Mouse (Mus musculus) lung, adult 2 months (tissue): ENCODE measurements around the gene Procr. TPM values are rescaled to one million over a fixed set of nuclear protein-coding genes. Genes with fewer than 3 reads are reported as not detected.
A peak's percentile ranks its signal among the peaks of the same experiment; 100 is the strongest.

Experiments used
- DNase-seq: peaks from one replicate; pipeline ENCODE4 v3.0.0; 2022
- H3K4me1 ChIP-seq: fragments of 200-500 bp; 2 replicates; pipeline ENCODE4 v1.6.1; 2011; ENCODE audit warnings: low read length; ENCODE audit not compliant: control insufficient read depth, insufficient read depth
- H3K4me3 ChIP-seq: fragments of 200-500 bp; replicated peaks from 2 replicates; pipeline ENCODE3; 2011; ENCODE audit warnings: low read depth, mild to moderate bottlenecking, control low read depth, low read length; ENCODE audit errors: extremely low read depth
- CTCF ChIP-seq: fragments of 200-500 bp; IDR thresholded peaks from 2 replicates; pipeline ENCODE4 v1.5.1; 2011; ENCODE audit warnings: mild to moderate bottlenecking, low read length, control low read depth; ENCODE audit not compliant: insufficient read depth
- POLR2A ChIP-seq: fragments of 200-500 bp; IDR thresholded peaks from 2 replicates; pipeline ENCODE4 v1.6.1; 2011; ENCODE audit warnings: low read depth, mild to moderate bottlenecking, control low read depth, low read length, borderline replicate concordance; ENCODE audit errors: extremely low read depth
- WGBS: fragments of 180-500 bp; shearing (Covaris S2); methylation state at CpG from one replicate; pipeline ENCODE4 v1.1.7; 2018; 5-methylcytosine and 5-hydroxymethylcytosine counted together
- polyA plus RNA-seq: library from polyadenylated mRNA; depleted of rRNA; stranded (reverse); fragments of >200 nt; gene quantifications from 2 replicates; pipeline ENCODE4 v1.2.3, GENCODE M21; 2012; rRNA removed

The Procr gene
- polyA plus RNA-seq, 1 experiment: 3.2 TPM

DNA sequence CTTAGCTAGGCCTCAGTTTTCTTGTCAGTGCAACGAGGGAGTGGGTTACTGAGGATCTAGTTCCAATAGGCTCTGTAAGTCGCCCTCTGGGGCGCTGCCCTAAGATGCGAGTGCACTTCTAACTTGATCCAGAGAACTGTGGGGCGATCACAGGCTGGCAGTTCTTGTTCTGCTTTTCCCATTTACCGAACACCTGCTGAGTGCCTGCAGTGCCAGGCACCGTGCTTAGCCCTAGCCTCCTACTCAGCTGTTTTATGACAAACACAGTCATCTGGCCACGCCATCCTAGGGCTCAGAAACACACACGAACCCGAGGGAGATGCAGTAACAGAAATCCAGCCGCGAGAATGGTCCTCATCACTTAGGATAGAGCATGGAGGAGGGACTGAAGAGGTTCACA lies 42.0 kb downstream of the Procr start:
- DNase-seq: no peak
- no peak overlapping the region for H3K4me3 ChIP-seq
- no peak for TF ChIP-seq POLR2A
- TF ChIP-seq CTCF: no peak
- no peaks in the 10 kb centered on the region for H3K4me1 ChIP-seq
- 36% methylated on average over 12 of the region's 12 CpGs for WGBS

DNA sequence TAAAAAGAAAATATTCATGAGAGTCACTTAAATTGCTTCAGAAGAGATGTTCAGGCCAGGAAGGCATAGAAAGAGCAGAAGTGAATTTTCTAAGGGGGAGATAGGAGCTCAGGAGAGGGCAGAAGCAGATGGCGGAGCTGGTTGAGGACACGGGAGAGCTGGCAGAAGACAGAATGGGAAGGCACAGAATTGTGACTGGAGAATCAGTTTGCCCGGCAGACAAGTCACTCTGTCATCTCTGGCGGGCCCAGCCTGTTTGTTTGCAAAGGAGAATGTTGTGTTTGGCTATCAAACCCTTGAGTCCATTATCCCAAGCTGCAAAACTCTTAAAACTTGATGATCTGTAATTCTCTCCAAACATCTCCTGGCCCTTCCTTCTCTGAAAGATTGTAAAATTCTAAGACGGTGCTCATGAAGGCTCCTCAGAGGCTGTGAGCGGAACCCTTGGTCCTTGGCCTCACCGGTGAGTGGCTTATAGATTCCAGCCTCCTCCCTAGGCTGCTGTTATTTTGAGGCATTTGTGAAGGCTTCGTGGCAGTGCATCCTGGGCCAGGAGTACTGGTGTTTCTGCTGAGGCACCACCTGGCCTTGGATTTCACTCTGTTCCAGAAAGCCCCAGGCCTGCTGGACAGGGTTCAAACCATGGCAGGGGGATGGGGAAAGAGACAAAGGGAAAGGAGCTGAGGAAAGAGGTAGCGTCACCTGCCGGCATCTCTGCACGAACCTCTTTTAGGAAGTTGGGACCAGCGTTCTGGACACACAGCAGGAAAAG lies 43.9 kb downstream of the Procr start:
- Histone ChIP-seq H3K4me3 (no peak overlapping the region), H3K4me1 (no peaks in the 10 kb centered on the region)
- no peak for DNase-seq
- TF ChIP-seq CTCF: no peak
- no peak for TF ChIP-seq POLR2A
- 79% methylated on average over 12 of the region's 12 CpGs for WGBS

- 53% methylated on average over 3 of the region's 3 CpGs for WGBS
- no peaks in the 10 kb centered on the region for H3K4me1 ChIP-seq
- H3K4me3 ChIP-seq: no peak overlapping the region
- no peak for TF ChIP-seq POLR2A
- no peak for TF ChIP-seq CTCF
- DNase-seq: no peak
Measured at GRCm38 (mm10) chr2:155798613-155799012, 47.7 kb downstream of the Procr start.

GRCm38 (mm10) chr2:155802761-155803160 lies 51.8 kb downstream of the Procr start:
- DNase-seq: no peak
- 58% methylated on average over 3 of the region's 3 CpGs for WGBS

DNA sequence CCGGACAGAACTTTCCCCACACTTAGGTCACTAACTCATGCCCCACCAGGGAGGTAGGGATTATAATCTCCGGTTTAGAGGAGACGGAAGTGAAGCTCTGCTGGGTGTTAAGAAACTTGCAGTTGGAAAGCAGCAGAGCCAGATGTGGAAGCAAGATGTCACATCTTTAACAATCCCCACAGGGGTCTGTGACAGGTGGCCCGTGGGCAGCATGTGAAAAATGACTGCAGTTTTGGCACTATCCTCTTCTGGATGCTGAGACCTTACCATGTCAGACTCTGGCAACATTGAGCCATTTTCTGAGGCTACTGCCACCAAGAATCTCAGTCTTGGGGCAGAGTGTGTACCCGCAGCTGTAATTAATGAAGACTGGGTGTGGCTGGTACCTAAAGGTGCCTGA lies 53.1 kb downstream of the Procr start:
- TF ChIP-seq CTCF: no peak
- no peak for TF ChIP-seq POLR2A
- Histone ChIP-seq H3K4me3 (no peak overlapping the region), H3K4me1 (peaks cover 4% of the 10 kb centered on the region)
- DNase-seq: no peak
- WGBS: 54% methylated on average over 5 of the region's 5 CpGs

More at GRCm38 (mm10) chr2:155802761-155803160, 51.8 kb downstream of the Procr start:
- no peak overlapping the region for H3K4me3 ChIP-seq
- TF ChIP-seq CTCF: peak; percentile 27
- TF ChIP-seq POLR2A: no peak
- peaks cover 4% of the 10 kb centered on the region for H3K4me1 ChIP-seq

Other genes starting within 250 kb of the Procr start
- 29.7 and 52.6 TPM in 2 replicates for gene Acss2, start 233.2 kb upstream of the Procr start, polyA plus RNA-seq
- 8.0 and 8.3 TPM in 2 replicates for gene Ggt7, start 232.9 kb upstream of the Procr start, polyA plus RNA-seq
- 32.7 and 35.4 TPM in 2 replicates for gene Gss, start 158.3 kb upstream of the Procr start, polyA plus RNA-seq
- 0.07 TPM in 1 of 2 replicates, not detected in the other for gene Myh7b, start 139.9 kb upstream of the Procr start, polyA plus RNA-seq
- 140 and 145 TPM in 2 replicates for gene Trpc4ap, start 58.7 kb upstream of the Procr start, polyA plus RNA-seq
- 50.3 and 61.0 TPM in 2 replicates for gene Edem2, start 21.6 kb upstream of the Procr start, polyA plus RNA-seq
- gene Gm17581, start 15.3 kb upstream of the Procr start, polyA plus RNA-seq: not detected in 2 replicates
- 0.03 and 0.06 TPM in 2 replicates for gene Mmp24, start 24.2 kb downstream of the Procr start, polyA plus RNA-seq
- gene BC029722, start 68.3 kb downstream of the Procr start, polyA plus RNA-seq: 57.4 and 65.1 TPM in 2 replicates
- 85.1 and 112 TPM in 2 replicates for gene Eif6, start 75.8 kb downstream of the Procr start, polyA plus RNA-seq
- gene Fam83c, start 83.7 kb downstream of the Procr start, polyA plus RNA-seq: 0.03 and 2.1 TPM in 2 replicates
- gene Uqcc1, start 179.2 kb downstream of the Procr start, polyA plus RNA-seq: 13.5 and 24.0 TPM in 2 replicates
- gene Gm15557, start 189.6 kb downstream of the Procr start, polyA plus RNA-seq: not detected in 2 replicates
- 0.37 and 0.59 TPM in 2 replicates for gene Gdf5, start 194.2 kb downstream of the Procr start, polyA plus RNA-seq
- gene Cep250, start 205.3 kb downstream of the Procr start, polyA plus RNA-seq: 7.1 and 9.1 TPM in 2 replicates